Mouse (Mus musculus) forebrain, postnatal 0 days (tissue): ENCODE measurements at regions not wholly inside any gene's neighbourhood (a gene's known extent, or its start where the extent isn't known, plus 50 kb on each side); places are given as distances from the start of the nearest gene placed in this dataset.

ENCODE experiments used
- ATAC-seq: fragments of 200-750 bp; cut with Nextera tagmentation; 2 replicates; pipeline ENCODE4 v1.8.0; 2017; ENCODE audit warnings: mild to moderate bottlenecking, moderate library complexity
- DNase-seq: peaks from one replicate; pipeline ENCODE4 v3.0.0-alpha.2; 2015
- H3K27ac ChIP-seq: fragments of 300-500 bp; sonication (generic); 2 replicates; pipeline ENCODE4 v1.5.1; 2014; ENCODE audit warnings: low read depth, mild to moderate bottlenecking, antibody characterized with exemption, low read length, moderate library complexity, mixed read lengths
- H3K27me3 ChIP-seq: fragments of 300-500 bp; sonication (generic); 2 replicates; pipeline ENCODE4 v1.6.1; 2014; ENCODE audit warnings: mild to moderate bottlenecking, low read length, mixed read lengths; ENCODE audit not compliant: insufficient read depth
- H3K36me3 ChIP-seq: fragments of 300-500 bp; sonication (generic); 2 replicates; pipeline ENCODE4 v1.6.1; 2014; ENCODE audit warnings: mild to moderate bottlenecking, moderate library complexity; ENCODE audit not compliant: insufficient read depth
- H3K4me1 ChIP-seq: fragments of 300-500 bp; sonication (generic); 2 replicates; pipeline ENCODE4 v1.6.1; 2014; ENCODE audit warnings: antibody characterized with exemption; ENCODE audit not compliant: insufficient read depth
- H3K4me2 ChIP-seq: fragments of 300-500 bp; sonication (generic); 2 replicates; pipeline ENCODE4 v1.6.1; 2014; ENCODE audit warnings: low read depth, mild to moderate bottlenecking, moderate library complexity
- H3K4me3 ChIP-seq: fragments of 300-500 bp; sonication (generic); 2 replicates; pipeline ENCODE4 v1.5.1; 2014; ENCODE audit warnings: low read depth, low read length, mixed read lengths
- H3K9ac ChIP-seq: fragments of 300-500 bp; sonication (generic); 2 replicates; pipeline ENCODE4 v1.6.1; 2014; ENCODE audit warnings: mild to moderate bottlenecking
- H3K9me3 ChIP-seq: fragments of 300-500 bp; sonication (generic); 2 replicates; pipeline ENCODE4 v1.6.1; 2016; ENCODE audit warnings: low read length
- CTCF ChIP-seq: sonication (generic); IDR thresholded peaks from 2 replicates; pipeline ENCODE4 v1.5.1; 2016; ENCODE audit warnings: antibody characterized with exemption, control low read depth, low read depth
- WGBS: fragments of 180-500 bp; shearing (Covaris S2); extraction: QIAGEN DNeasy Blood & Tissue Kit; methylation state at CpG from one replicate; pipeline ENCODE4 v1.1.7; 2014; 5-methylcytosine and 5-hydroxymethylcytosine counted together

GRCm38 (mm10) chr11:71410582-71410981, 180.0 kb upstream of the Nlrp1b start:
- 92% methylated on average over 3 of the region's 3 CpGs for WGBS
- Histone ChIP-seq H3K36me3 (no peaks in the 10 kb centered on the region), H3K27ac (no peak overlapping the region), H3K4me1 (no peaks in the 10 kb centered on the region), H3K9me3 (no peaks in the 10 kb centered on the region), H3K9ac (no peak overlapping the region), H3K27me3 (no peaks in the 10 kb centered on the region), H3K4me3 (no peak overlapping the region), H3K4me2 (no peak overlapping the region)
- ATAC-seq, result no peak
- no peak for TF ChIP-seq CTCF
- no peak for DNase-seq

DNA sequence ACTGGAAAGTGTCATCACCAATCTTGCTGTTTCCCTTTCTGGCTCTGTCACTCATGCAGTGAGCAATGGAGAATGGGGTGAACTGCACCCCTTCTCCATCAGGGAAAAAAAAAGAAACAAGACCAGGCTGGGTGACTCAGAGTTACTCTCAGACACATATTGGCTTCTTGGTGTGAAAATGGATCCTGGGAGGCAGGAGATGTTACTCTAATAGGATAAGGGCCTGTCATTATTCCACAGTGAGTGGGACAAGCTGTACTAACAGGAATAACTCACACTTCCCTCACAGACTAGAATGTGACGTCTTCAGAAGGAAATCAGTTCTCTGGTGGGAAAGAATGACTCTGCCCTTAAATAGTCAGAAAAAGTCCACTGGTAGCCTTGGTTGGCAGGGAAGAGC, 181.4 kb upstream of the Nlrp1b start:
- Histone ChIP-seq H3K36me3 (no peaks in the 10 kb centered on the region), H3K9ac (no peak overlapping the region), H3K27ac (no peak overlapping the region), H3K27me3 (no peaks in the 10 kb centered on the region), H3K4me3 (no peak overlapping the region), H3K9me3 (no peaks in the 10 kb centered on the region), H3K4me2 (no peak overlapping the region), H3K4me1 (no peaks in the 10 kb centered on the region)
- ATAC-seq (no peak), DNase-seq (no peak)
- no peak for TF ChIP-seq CTCF
- 70% methylated on average over 1 of the region's 1 CpGs for WGBS

- no peaks in the 10 kb centered on the region for H3K27me3 ChIP-seq
- no peak overlapping the region for H3K9ac ChIP-seq
- H3K4me1 ChIP-seq, result no peaks in the 10 kb centered on the region
- no peaks in the 10 kb centered on the region for H3K9me3 ChIP-seq
- H3K4me2 ChIP-seq, result no peak overlapping the region
- WGBS, result 16% methylated on average over 9 of the region's 9 CpGs
- DNase-seq (peak; percentile 36), ATAC-seq (peak; percentile 81)
- no peak overlapping the region for H3K27ac ChIP-seq
- H3K36me3 ChIP-seq, result no peaks in the 10 kb centered on the region
- H3K4me3 ChIP-seq, result no peak overlapping the region
- TF ChIP-seq CTCF, result no peak
These were observed 184.0 kb upstream of the Nlrp1b start for GRCm38 (mm10) chr11:71414403-71415140.

GRCm38 (mm10) chr11:71415451-71415850, 184.9 kb upstream of the Nlrp1b start:
- no peak overlapping the region for H3K9ac ChIP-seq
- ATAC-seq, result no peak
- no peak overlapping the region for H3K27ac ChIP-seq
- no peaks in the 10 kb centered on the region for H3K9me3 ChIP-seq
- no peaks in the 10 kb centered on the region for H3K27me3 ChIP-seq
- no peak for DNase-seq
- H3K36me3 ChIP-seq, result no peaks in the 10 kb centered on the region
- no peak overlapping the region for H3K4me3 ChIP-seq
- H3K4me2 ChIP-seq, result no peak overlapping the region
- 15% methylated on average over 3 of the region's 3 CpGs for WGBS
- no peak for TF ChIP-seq CTCF
- H3K4me1 ChIP-seq, result no peaks in the 10 kb centered on the region

GRCm38 (mm10) chr11:71422291-71422840, 191.8 kb upstream of the Nlrp1b start:
- Histone ChIP-seq H3K9ac (no peak overlapping the region), H3K4me3 (no peak overlapping the region), H3K4me1 (no peaks in the 10 kb centered on the region), H3K9me3 (no peaks in the 10 kb centered on the region), H3K4me2 (no peak overlapping the region), H3K27me3 (no peaks in the 10 kb centered on the region), H3K27ac (no peak overlapping the region), H3K36me3 (no peaks in the 10 kb centered on the region)
- DNase-seq, result no peak
- WGBS, result 44% methylated on average over 2 of the region's 2 CpGs
- no peak for ATAC-seq
- no peak for TF ChIP-seq CTCF

GRCm38 (mm10) chr11:71423242-71423641, 192.7 kb upstream of the Nlrp1b start:
- Histone ChIP-seq H3K4me2 (no peak overlapping the region), H3K4me3 (no peak overlapping the region), H3K4me1 (no peaks in the 10 kb centered on the region), H3K9ac (no peak overlapping the region), H3K27me3 (no peaks in the 10 kb centered on the region), H3K27ac (no peak overlapping the region), H3K9me3 (no peaks in the 10 kb centered on the region), H3K36me3 (no peaks in the 10 kb centered on the region)
- no peak for TF ChIP-seq CTCF
- ATAC-seq (no peak), DNase-seq (no peak)
- WGBS, result 88% methylated on average over 3 of the region's 3 CpGs

DNA sequence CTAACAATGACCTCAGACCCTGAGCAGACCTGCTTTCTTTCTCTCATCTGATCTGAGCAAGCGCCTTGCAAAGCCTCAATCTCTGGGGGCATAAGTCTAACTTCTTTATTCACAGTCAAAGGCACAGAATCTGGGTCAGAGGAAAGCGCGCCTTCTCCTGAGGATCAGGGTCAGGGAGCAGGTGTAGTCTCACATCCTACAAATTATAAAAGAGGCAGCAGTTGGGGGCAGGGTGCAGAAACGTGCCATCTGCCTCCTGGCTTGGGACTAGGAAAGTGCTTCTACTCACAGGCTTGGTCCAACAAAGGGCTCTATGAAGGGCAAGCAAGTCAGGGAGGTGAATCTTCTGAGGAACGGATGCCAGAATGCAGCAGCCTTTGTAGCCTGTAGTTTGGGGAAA, 194.3 kb upstream of the Nlrp1b start:
- DNase-seq, result no peak
- Histone ChIP-seq H3K27ac (no peak overlapping the region), H3K36me3 (no peaks in the 10 kb centered on the region), H3K4me1 (no peaks in the 10 kb centered on the region), H3K9me3 (no peaks in the 10 kb centered on the region), H3K27me3 (no peaks in the 10 kb centered on the region), H3K4me3 (no peak overlapping the region), H3K4me2 (no peak overlapping the region), H3K9ac (no peak overlapping the region)
- no peak for ATAC-seq
- TF ChIP-seq CTCF, result no peak
- 71% methylated on average over 5 of the region's 5 CpGs for WGBS
